Mouse (Mus musculus): ENCODE data around the gene 1110051M20Rik. TPM values are rescaled to one million over a fixed set of nuclear protein-coding genes. Genes with fewer than 3 reads are reported as not detected.

The 1110051M20Rik gene
- total RNA-seq, 2 experiments from 2014 or later = 5.8 to 9.6 TPM

- no peak for ATAC-seq (replicated peaks; ENCODE audit: poor library complexity, severe bottlenecking)
Measured at GRCm38 (mm10) chr2:91244557-91245228, 199.8 kb downstream of the 1110051M20Rik start.

- ATAC-seq (replicated peaks; ENCODE audit: poor library complexity, severe bottlenecking) = no peak
Measured at GRCm38 (mm10) chr2:91243416-91243815, 201.1 kb downstream of the 1110051M20Rik start.

- peak; percentile 55 for ATAC-seq (replicated peaks; ENCODE audit: poor library complexity, severe bottlenecking)
Measured at GRCm38 (mm10) chr2:91242547-91242946, 202.0 kb downstream of the 1110051M20Rik start.

GRCm38 (mm10) chr2:91237511-91238080 lies 206.9 kb downstream of the 1110051M20Rik start:
- peak; percentile 21; the same call in 1 of the 2 replicates for ATAC-seq (replicated peaks; ENCODE audit: poor library complexity, severe bottlenecking)

DNA sequence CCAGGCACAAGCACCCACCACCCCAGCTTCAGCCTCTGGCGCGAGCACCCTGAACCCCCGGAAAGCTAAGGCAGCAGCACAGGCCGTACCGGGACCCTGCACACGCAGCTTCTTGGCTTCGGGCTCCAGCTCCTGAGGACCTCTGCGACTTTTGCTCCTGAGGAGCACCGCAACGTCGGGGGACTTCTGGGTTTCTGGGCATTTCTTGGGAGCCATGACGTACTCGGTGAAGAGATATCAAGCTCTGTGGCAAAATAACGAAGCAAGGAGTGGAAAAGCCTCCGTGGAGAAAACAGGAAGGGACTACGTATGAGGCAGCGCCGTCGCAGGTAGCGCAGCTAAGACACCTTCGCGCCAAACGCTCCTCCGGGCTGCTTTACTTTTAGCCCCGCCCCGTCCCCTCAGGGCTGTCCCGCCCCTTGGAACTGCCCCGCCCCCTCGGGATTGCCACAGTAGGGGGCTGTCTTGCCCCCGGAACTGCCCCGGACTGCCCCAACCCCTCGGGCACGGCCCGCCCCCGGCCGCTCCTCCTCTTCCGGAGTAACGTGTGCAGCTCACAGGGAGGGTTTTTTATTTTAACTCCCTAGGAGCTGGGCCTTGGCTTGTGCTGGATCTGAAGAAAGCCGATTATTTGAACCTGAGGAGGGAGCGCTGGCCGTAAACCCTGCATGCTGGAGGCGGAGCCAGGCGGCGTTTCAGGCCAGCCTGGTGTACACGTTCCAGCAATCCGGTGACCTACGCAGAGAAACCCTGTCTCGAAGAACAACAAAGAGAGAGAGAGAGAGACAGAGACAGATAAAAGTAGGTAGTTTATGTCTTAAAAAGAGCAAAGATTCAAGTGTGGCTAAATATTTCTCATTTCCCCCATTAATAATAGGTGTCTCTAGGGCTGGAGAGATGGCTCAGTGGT lies 207.6 kb downstream of the 1110051M20Rik start, which contains the start of gene Ddb2:
TSS of gene Ddb2 (minus strand) at position 382 of the 910 bp plus-strand sequence.
- peak; percentile 97 for ATAC-seq (replicated peaks; ENCODE audit: poor library complexity, severe bottlenecking)

- no peak for ATAC-seq (replicated peaks; ENCODE audit: poor library complexity, severe bottlenecking)
Measured at GRCm38 (mm10) chr2:91229735-91230134, 214.8 kb downstream of the 1110051M20Rik start.

Other genes starting within 250 kb of the 1110051M20Rik start
- 0.15 and 3.6 TPM in 2 replicates for gene Nr1h3, start 241.9 kb downstream of the 1110051M20Rik start, total RNA-seq (2014; fragmentation: Nextera tagmentation)
- 0.15 and 1.1 TPM in 2 replicates for gene Nr1h3, start 241.9 kb downstream of the 1110051M20Rik start, total RNA-seq (2017)
- gene Acp2, start 241.8 kb downstream of the 1110051M20Rik start, total RNA-seq (2014; fragmentation: Nextera tagmentation) = 21.8 and 22.6 TPM in 2 replicates
- gene Acp2, start 241.8 kb downstream of the 1110051M20Rik start, total RNA-seq (2017) = 16.0 and 17.0 TPM in 2 replicates
- gene Ddb2, start 207.7 kb downstream of the 1110051M20Rik start, total RNA-seq (2014; fragmentation: Nextera tagmentation) = 18.4 and 22.8 TPM in 2 replicates
- 9.9 and 11.2 TPM in 2 replicates for gene Ddb2, start 207.7 kb downstream of the 1110051M20Rik start, total RNA-seq (2017)
- gene Pacsin3, start 188.8 kb downstream of the 1110051M20Rik start, total RNA-seq (2014; fragmentation: Nextera tagmentation) = not detected in 2 replicates
- gene Pacsin3, start 188.8 kb downstream of the 1110051M20Rik start, total RNA-seq (2017) = 1.5 TPM in 1 of 2 replicates, not detected in the other
- gene Arfgap2, start 179.7 kb downstream of the 1110051M20Rik start, total RNA-seq (2014; fragmentation: Nextera tagmentation) = 41.7 and 46.5 TPM in 2 replicates
- gene Arfgap2, start 179.7 kb downstream of the 1110051M20Rik start, total RNA-seq (2017) = 42.4 and 46.6 TPM in 2 replicates
- 2.6 and 2.8 TPM in 2 replicates for gene Lrp4, start 12.8 kb upstream of the 1110051M20Rik start, total RNA-seq (2014; fragmentation: Nextera tagmentation)
- gene Lrp4, start 12.8 kb upstream of the 1110051M20Rik start, total RNA-seq (2017) = 5.2 and 5.4 TPM in 2 replicates
- gene Ckap5, start 82.1 kb upstream of the 1110051M20Rik start, total RNA-seq (2014; fragmentation: Nextera tagmentation) = 44.9 and 84.2 TPM in 2 replicates
- gene Ckap5, start 82.1 kb upstream of the 1110051M20Rik start, total RNA-seq (2017) = 80.5 and 87.9 TPM in 2 replicates
- gene F2, start 191.7 kb upstream of the 1110051M20Rik start, total RNA-seq (2014; fragmentation: Nextera tagmentation) = not detected in 2 replicates
- not detected in 2 replicates for gene F2, start 191.7 kb upstream of the 1110051M20Rik start, total RNA-seq (2017)
- gene Zfp408, start 205.1 kb upstream of the 1110051M20Rik start, total RNA-seq (2014; fragmentation: Nextera tagmentation) = 7.0 and 10.3 TPM in 2 replicates
- gene Zfp408, start 205.1 kb upstream of the 1110051M20Rik start, total RNA-seq (2017) = 5.8 and 8.7 TPM in 2 replicates
- 66.5 and 81.6 TPM in 2 replicates for gene Arhgap1, start 205.2 kb upstream of the 1110051M20Rik start, total RNA-seq (2014; fragmentation: Nextera tagmentation)
- gene Arhgap1, start 205.2 kb upstream of the 1110051M20Rik start, total RNA-seq (2017) = 33.2 and 40.2 TPM in 2 replicates

Measured in granulocyte monocyte progenitor cell, adult 5-6 weeks (primary cell).